Mouse (Mus musculus): ENCODE measurements around the gene Tmem179.

The Tmem179 gene

GRCm38 (mm10) chr12:112457839-112458238 is 58.7 kb downstream of the Tmem179 start:
- TF ChIP-seq GATA4 (IDR thresholded peaks at IDR 0.05; ENCODE audit: insufficient replicate concordance, low read length): no peak

- TF ChIP-seq GATA4 (IDR thresholded peaks at IDR 0.05; ENCODE audit: insufficient replicate concordance, low read length): no peak
Observed at GRCm38 (mm10) chr12:112456144-112456713, 60.3 kb downstream of the Tmem179 start.

- no peak for TF ChIP-seq GATA4 (IDR thresholded peaks at IDR 0.05; ENCODE audit: insufficient replicate concordance, low read length)
Observed at GRCm38 (mm10) chr12:112451826-112452225, 64.7 kb downstream of the Tmem179 start.

- TF ChIP-seq GATA4 (IDR thresholded peaks at IDR 0.05; ENCODE audit: insufficient replicate concordance, low read length): no peak
Observed at GRCm38 (mm10) chr12:112451381-112451780, 65.2 kb downstream of the Tmem179 start.

GRCm38 (mm10) chr12:112450883-112451282 is 65.7 kb downstream of the Tmem179 start:
- no peak for TF ChIP-seq GATA4 (IDR thresholded peaks at IDR 0.05; ENCODE audit: insufficient replicate concordance, low read length)
